In the genomic region with DNA sequence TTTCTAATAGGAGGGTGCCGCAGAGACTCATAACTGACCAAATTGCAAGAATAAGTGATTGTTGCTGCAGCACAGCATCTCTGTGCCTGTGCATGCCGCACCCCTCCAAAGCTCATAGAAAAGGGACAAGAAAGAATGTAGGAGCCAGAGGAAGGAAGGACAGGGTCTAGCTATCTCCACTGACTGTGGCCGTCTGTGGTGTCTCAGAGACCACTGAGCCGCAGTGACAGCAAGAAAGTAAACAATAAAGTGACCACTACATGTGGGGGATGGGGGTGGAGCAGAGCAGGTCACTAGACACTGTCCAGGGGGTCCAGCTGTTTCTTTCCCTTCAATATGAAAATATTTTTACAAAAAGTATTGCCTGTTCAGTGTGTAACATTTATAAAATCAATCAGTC, we compare ENCODE assay signal across 19 mouse cellular contexts. TPM values are rescaled to one million over a fixed set of nuclear protein-coding genes. Genes with fewer than 3 reads are reported as not detected.
"Had no signal": no experiment of that assay in that cellular context is flagged by ENCODE, and none has a peak within 500 bp of the region (broad histone marks: within the 10 kb centered on the region; RNA-seq: fewer than 3 reads in every experiment).

No protein-coding gene starts in this region.

- H3K4me2 ChIP-seq: liver, embryonic 11.5 days; liver, embryonic 13.5 days; liver, embryonic 15.5 days; midbrain, embryonic 11.5 days; midbrain, embryonic 13.5 days; midbrain, embryonic 15.5 days; neural tube, embryonic 13.5 days; stomach, embryonic 15.5 days had no signal

- H3K27ac ChIP-seq: liver, embryonic 13.5 days; liver, embryonic 15.5 days; macrophage; midbrain, embryonic 13.5 days; midbrain, embryonic 15.5 days; neural tube, embryonic 13.5 days; stomach, embryonic 15.5 days; stomach, postnatal 0 days had no signal

- ATAC-seq: liver, postnatal 0 days; midbrain, embryonic 13.5 days; midbrain, embryonic 15.5 days had no signal

- H3K36me3 ChIP-seq: liver, embryonic 13.5 days; liver, embryonic 15.5 days; midbrain, embryonic 13.5 days; midbrain, embryonic 15.5 days; neural tube, embryonic 13.5 days; stomach, embryonic 15.5 days had no signal

- H3K27me3 ChIP-seq: liver, embryonic 13.5 days; liver, embryonic 15.5 days; midbrain, embryonic 13.5 days; midbrain, embryonic 15.5 days; neural tube, embryonic 13.5 days; stomach, embryonic 15.5 days had no signal

- DNase-seq: liver, embryonic 13.5 days; liver, postnatal 0 days; lung, adult 2 months; right cerebral cortex, postnatal 14 days; thymus, adult 2 months; thymus, postnatal 25 days; thymus, postnatal 4 days had no signal

- H3K9me3 ChIP-seq: liver, embryonic 13.5 days; liver, embryonic 15.5 days; midbrain, embryonic 13.5 days; midbrain, embryonic 15.5 days; neural tube, embryonic 13.5 days; stomach, embryonic 15.5 days had no signal

- H3K4me3 ChIP-seq: liver, embryonic 13.5 days; liver, embryonic 15.5 days; megakaryocyte, embryonic 14.5 days; midbrain, embryonic 13.5 days; midbrain, embryonic 15.5 days; neural tube, embryonic 13.5 days; stomach, embryonic 15.5 days had no signal

- H3K4me1 ChIP-seq: liver, embryonic 15.5 days had no signal

- H3K9ac ChIP-seq: liver, embryonic 13.5 days; liver, embryonic 15.5 days; liver, postnatal 0 days; midbrain, embryonic 13.5 days; midbrain, embryonic 15.5 days; neural tube, embryonic 13.5 days; stomach, embryonic 15.5 days had no signal

RNA-seq across cellular contexts. Expression of gene Cck, which starts 58.1 kb away (rescaled TPM):
- polyA plus RNA-seq: liver, postnatal 0 days; macrophage; spleen, adult 2 months; testis, adult 2 months had no signal
